Mouse (Mus musculus) erythroblast, embryonic 14.5 days (primary cell): Measurements from ENCODE around the gene Cdk9.

Experiments
- GATA1 ChIP-seq: IDR thresholded peaks from 2 replicates; pipeline ENCODE4 v1.6.1; 2012; ENCODE audit warnings: low read length, inconsistent platforms, mixed read lengths
- TAL1 ChIP-seq: IDR thresholded peaks from 3 replicates; pipeline ENCODE4 v1.6.1; 2012; ENCODE audit warnings: low read length, inconsistent platforms, mixed read lengths

DNA sequence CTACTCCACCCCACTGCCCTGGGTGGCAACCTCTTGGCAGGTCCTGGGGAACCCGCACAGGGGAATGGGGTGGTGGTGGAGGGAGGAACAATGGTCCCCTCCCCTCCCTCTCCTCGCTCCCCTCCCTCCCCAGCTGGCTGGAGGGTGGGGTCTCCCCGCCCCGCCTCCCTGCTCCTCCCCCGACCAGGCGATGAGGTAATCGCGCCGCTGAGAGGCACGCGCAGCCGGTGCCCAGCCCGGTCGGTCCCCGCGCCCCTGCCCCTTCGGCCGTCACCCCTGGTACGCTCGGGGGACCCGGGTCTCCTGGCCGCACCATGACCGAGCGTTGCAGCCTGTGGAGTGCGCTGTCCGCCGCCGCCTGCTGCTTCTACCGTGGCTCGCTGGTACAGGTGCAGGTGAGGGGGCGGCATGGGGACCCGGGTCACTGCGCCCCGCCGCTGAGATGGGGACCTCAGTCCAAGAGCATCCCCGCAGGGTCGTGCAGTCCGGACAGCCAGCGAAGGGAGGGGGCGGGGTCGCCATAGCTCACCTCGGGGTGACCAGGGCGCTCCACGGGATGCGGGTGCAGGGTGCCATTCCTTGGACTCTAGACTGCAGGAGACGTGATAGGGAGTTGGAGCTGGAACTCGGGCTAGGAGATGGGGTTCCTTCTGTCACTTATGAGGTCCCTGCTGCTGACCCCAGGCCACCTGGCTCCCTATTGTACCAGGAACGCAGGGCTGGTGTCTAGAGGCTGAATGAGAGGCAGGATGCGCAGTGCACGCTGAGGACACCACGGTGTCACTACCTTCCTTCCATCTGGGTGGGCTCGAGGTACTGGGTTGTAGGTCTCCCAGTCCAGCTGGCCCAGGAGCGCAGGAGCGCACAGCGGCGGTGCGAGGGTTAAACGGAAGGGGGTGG, 28.6 kb upstream of the Cdk9 start:
- TF ChIP-seq GATA1 (no peak), TAL1 (no peak)
